Mouse (Mus musculus) left cerebral cortex, adult 9 months (tissue): Measurements from ENCODE around the gene Tex9.
"Not testable (repeated sequence)": the region's sequence is repeated elsewhere in the genome, so short reads cannot be mapped to it uniquely, and the experiment has no call there.

Experiments used
- DNase-seq, 2 experiments: peaks; one replicate each; pipeline ENCODE4 v3.0.0; 2022; ENCODE audit warnings: low spot score in 2 of 2

The Tex9 gene

DNA sequence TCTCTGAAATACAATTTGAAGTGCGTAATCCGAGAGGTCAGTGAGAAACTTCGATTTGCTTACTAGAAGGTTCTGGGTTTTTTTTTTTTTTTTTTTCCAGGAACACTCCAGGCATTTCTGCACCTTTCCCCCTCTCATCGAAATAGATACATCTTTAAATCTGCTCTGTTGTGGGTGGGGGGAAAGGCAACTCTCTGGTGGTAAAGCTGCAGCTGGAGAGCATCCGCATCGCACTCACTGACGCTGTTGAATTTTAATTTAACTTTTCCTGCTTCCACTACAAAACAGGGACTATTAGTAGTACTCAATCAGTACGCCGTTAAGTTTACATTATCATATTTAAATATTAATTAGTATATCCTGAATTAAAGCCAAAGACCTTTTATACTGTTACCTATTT, 53.3 kb downstream of the Tex9 start:
- DNase-seq: no peak

DNA sequence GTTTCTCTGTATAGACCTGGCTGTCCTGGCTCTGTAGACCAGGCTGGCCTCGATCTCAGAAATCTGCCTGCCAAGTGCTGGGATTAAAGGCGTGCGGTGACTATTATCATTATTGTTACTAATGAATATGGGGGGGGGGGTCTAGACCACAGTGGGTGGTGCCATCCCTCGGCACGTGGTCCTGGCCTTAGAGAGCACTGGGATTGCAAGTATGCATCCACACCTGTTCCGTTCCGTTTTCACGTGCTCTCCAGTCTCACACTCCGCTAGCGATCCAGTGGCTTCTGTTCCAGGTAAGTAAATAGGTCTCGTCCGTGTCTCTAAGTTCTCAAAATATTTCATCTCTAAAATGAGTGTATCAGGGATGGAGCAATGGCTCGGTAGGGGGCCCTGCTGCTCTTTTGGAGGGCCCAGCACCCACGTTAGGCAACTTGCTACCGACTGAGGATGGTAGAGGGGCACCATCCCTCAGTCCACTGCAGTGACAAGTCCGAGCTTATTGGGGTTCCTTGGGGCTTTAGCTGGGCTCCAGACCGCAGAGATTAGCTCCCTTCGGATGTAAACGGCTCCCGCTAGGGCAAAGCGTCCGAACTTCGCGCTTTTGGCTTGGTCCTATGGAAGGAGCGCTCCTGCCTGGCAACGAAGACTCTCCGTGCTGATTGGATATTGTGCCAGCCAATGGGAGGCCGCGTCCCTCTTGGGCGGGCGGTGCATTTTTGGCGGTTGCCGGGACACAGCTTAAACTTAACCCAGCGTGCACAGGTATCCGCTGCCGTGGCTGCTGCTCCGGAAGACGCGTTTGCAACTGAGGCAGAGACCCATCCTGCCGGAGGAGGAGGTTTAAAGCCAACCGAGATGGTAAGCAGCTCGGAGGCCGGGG, 54.0 kb downstream of the Tex9 start, which contains the start of gene Mns1:
Gene Mns1 (plus strand): TSS at position 190 of the 880 bp plus-strand sequence.
- DNase-seq: peak; percentile 76 to 94

DNA sequence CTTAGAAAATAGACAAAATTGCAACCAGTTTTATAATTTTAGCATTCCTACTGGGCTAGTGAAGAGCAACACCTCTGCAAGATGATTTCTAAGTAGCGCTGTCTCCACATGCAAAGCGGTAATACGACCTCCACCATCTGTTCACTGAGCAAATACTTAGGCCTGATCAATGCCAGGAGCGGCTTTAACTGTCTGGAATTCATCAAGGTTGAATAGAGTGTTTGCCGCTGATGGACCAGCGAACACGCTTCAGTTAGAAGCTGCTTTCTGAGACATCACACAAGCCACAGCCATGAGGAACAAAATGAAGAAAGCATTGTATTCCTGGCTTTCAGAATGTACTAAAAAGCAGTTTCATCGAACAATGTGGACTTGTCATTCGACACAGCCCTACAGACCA, 57.1 kb downstream of the Tex9 start:
- no peak for DNase-seq

DNA sequence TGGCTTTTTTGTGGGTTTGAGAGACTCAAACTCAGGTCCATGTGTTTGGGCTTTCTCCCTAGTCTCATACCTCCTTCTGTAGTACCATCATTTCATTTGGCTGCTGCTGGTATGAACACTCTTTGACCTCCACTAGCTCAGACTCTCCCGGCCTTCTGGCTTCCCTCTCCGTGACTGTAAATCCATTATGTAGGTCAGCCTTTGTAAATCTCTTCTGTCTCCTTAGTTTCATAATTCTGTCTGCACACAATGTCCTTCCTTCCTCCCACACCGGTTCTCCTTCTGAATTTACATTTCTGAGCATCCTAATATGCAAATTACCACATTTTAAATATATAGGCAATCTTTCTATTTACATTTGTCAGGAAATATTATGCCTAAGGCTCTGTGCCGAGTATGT, 64.2 kb downstream of the Tex9 start:
- no peak for DNase-seq

DNA sequence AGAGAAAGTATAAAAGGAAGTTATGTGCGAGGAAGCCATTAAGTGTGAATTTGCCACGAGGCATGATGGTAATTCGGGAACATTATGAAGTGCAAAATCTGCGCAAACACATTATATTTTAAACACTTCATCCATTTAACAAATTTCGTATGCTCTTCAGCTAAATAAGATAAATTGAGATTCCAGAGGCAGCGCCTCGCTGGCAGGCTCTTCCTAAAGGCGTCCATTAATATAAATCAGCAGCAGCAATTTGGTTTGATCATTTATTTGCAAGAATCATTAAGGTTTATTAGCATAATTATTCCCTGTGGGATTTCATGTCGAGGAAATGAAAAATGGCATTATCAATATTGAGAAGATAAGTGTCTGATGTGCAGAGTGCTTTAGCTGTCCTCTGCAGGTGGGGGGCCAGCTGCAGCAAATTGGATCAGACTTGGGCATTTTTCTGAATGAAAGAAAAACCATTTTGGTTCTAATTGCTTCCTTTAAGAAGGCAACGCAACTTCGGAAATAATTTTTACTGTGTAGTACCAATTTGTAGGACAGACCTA, 66.6 kb downstream of the Tex9 start:
- DNase-seq: no peak

DNA sequence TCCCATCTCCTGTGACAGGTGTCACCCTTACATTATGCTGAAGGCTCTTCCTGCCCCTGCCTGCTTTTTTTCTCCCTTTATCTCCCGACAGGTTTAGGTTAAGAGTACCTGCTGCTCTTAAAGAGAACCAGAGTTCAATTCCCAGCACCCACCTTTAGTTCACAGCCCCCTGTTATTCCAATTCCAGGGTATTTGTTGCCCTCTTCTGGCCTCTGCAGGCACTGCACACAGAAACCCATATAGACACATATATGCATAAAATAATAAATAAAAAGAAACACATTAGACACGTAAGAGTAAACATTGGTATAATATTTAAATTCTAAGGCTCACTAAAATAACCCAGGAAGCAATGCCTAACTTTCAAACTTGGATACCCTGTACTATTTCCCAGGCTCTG, 69.3 kb downstream of the Tex9 start:
- no peak for DNase-seq

DNA sequence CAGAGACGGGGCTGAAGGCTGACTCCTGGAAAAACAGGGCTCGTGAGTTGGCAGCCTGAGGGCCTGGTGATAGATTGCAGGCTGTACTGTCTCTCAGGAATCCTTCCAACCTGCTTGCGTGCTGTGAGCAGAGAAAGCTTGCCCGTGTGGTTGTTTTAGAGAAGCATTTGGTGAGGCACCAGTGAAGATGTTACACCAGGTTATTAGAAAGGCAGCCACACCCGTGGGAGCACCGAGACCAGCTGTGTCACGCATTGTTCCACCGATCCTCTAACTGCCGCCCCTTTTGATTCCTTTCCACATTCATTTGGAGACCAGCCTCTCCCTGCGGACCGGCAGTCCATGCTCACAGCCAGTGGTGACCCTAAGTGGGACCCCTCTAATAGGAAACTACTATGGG, 69.7 kb downstream of the Tex9 start:
- DNase-seq: no peak

DNA sequence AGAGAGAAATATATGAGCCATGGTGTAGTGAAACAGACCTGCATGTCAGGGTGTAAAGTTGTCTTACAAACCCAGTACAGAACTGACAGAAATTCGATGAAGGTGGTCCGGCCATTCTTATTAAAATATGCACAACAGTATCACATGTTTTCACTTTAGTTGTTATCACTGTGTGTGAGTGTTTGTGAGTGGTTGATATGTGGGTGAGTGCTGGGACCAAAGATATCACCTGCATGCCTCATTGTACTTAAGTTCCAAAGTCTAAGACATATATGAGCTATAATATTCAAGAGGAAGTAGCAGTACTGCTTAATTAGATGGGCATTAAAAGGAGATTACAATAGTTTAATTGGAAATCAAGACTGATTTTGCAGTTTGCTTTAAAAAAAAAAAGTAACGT, 71.5 kb downstream of the Tex9 start:
- no peak for DNase-seq

DNA sequence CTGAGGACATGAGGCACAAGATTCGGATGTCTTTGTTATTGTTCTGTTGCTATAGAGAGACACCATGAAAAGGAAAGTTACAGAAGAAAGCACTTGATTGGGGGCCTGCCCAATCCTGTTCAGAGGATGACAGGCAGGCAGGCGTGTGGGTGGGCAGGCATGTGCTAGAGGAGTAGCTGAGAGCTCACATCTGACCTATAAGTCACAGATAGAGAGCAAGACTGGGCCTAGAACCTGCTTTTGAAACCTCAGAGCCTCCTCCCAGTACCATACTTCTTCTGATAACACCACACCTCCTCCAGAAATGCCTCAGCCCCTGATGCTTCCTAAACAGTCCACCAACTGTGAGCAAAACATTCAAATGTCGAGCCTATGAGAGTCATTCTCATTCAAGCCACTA, 73.6 kb downstream of the Tex9 start:
- no peak for DNase-seq

DNA sequence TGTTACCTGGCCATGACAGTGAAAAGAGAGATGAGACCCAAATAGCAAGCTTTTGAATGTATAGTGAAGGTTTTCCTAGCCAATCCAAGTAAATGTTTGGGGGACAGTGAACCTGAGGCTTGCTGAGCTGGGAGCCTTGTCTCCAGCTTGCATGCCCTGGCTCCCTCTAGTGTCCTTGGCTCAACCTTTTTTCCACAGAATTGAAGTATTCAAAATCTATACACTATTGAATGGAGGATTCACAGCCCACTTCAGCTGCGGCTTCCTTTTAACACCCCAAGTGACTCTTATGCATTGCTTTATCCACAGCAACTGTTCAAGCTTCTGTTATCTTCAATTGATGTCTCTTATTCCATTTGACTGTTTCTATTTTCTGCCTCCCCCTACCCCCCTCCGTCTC, 80.3 kb downstream of the Tex9 start:
- DNase-seq: no peak

DNA sequence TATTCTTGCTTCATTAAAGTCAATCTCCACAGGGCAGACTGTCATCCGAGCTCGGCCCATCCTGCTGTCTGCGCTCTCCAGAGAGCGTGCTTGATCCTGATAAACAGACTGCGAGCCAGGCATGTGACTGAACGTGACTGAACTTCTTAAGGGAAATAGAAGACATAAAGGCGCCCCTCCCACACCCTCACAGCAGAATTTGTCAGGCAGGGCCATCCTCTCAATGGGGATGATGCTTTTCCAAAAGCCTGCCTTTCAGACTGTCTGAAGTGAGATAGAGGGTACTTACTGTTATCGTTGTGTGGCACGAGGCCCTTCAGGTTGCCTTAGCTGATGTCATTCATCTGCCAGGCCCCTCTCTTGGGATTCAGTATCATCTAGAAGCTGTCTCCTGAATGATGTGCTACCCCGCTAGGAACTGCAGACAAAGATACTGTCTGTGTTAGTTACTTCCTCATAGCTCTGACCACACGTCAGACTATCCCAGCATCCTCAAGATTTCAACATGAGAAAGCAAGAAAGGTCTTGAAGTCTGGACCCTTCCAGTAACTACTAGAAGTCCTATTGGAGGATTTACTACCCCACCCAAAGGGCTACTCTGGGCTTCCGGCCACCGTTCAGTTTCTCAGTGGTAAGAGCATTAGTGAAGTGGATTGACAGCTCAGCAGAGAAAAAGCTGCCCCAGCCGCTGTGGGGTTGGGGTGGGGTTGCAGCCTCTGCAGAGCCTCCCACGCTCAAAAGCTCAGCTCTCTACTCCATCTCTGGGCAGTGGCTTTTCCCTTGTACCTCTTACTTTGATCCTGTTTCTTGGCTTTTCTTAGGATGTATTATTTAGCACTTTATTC, 82.4 kb downstream of the Tex9 start:
- DNase-seq: no peak

DNA sequence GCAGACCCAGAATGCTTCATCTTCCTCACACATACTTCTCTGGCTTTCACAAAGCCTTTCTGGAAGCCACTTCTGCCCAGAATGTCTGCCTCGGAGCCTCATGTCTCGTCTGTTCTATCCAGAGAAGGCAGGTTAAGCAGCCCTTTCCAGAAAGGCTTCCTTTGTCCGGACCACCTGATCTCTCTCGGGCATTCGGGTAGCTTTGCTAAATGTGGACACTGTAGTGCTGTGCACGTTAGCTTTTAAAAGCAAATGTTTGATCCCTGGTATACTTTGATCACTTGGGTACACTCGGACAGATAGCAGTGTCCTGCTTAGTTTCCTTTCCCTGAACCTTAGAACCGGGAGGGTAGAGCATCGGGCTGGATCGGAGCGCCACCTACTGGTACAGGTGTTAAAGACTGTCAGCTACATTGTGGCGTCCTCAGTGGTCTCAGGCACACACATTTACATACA, 83.9 kb downstream of the Tex9 start:
- peak in 1 of 2 experiments; percentile 81 for DNase-seq

DNA sequence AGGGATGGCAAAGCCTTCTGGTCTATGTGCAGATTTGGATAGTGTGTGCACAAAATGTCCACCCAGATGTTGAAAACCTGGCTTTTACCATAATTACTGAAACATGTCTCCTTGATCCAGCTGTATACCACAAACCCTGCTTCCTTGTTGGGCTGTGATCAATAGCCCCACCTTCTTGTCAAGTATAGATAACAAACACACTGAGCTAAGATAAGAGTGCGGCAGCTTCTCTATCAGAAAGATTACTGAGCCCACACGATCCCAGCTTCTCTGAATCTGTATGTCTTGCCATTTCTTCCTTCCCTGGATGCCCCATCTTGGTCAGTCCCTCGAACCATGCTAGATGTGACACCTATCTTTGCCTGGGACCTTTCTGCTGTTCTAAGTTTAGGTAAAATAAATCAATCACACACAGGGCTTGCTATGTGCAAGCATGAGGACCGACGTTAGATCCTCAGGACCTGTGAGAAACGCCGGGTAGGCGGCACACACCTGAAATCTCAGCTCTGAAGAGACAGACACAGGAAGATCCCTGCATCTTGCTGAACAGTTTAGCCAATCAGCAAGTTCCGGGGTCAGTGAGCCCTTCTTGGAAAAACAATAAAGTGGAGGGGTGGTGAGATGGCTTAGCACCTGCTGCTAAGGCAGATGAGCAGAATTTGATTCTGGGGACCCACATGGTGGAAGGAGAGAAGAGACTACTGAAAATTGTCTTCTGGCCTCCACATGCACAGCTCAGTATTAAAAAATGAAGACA, 86.0 kb downstream of the Tex9 start:
- no peak for DNase-seq

DNA sequence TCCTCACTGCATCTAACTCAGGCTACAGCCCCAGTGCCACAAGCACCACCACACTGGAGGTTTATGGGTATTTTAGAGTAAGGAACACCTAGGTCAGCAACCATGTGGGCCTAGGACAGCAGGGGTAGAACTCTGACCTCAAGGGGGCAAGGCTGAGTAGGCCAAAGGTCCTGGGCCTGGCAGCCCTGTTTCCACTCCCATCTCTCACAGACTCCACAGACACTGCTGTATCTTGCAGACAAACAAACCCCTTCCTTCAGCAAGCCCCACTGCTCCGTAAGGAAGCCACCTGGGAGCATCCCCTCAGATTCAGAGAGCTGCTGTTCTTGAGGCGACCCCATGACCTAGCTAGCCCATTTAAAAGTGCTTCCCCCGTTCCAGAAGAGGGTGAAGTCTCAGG, 87.1 kb downstream of the Tex9 start:
- DNase-seq: no peak

DNA sequence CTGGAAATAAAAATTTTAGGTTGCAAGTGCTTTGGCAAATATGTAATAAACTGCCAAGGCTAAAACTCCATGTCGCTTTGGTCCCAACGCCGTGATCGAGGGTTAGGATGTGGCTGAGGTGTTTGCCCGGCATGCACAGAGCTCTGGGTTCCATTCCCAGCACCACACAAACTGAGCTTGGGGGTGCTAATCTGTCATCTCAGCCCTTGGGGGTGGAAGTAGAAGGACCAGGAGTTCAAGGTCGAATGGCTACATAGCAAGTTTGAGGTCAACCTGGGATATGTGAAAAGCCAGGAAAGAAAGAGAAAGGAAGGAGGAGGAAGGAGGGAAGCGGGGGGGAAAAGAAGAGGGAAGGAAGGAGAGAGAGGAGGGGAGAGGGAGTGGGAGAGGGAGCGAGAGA, 87.6 kb downstream of the Tex9 start:
- DNase-seq: no peak

DNA sequence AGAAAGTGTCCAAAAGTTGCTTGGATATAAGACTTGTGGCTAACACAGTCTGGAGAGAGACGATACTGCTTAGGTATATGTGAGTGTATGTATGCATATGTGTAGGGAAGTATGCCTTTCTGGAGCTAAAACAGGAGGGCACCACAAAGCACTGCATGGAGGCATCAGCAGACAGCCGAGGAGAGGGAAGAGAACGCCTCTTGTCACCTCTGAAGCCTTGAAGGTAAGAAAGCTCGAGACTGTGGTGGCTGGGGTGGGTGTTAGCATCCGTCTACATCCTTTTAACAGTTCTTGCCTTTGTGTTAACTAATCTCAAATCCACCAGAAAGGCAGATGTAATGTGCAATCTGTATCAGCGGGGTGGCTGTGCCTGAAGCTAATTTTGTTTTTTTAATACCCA, 88.6 kb downstream of the Tex9 start:
- DNase-seq: no peak

DNA sequence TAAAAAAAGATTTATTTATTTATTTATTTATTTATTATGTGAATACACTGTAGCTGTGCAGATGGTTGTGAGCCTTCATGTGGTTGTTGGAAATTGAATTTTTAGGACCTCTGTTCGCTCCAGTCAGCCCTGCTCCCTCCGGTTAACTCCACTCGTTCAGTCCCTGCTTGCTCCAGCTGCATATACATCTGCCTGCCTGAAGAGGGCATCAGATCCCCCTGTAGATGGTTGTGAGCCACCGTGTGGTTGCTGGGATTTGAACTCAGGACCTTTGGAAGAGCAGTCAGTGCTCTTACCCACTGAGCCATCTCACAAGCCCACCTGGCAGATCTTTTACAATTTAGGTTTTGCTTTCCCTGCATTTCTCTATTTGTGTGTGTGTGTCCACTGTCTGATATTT, 90.2 kb downstream of the Tex9 start:
- not testable (repeated sequence) for DNase-seq
